Mouse (Mus musculus) fat pad, adult 2 months (tissue): Measurements from ENCODE around the gene Arhgef40.

Experiments
- DNase-seq: peaks from one replicate; pipeline ENCODE4 v3.0.0-alpha.2; 2011; ENCODE audit warnings: low read depth, low spot score; ENCODE audit errors: extremely low read depth

Arhgef40 gene

DNA sequence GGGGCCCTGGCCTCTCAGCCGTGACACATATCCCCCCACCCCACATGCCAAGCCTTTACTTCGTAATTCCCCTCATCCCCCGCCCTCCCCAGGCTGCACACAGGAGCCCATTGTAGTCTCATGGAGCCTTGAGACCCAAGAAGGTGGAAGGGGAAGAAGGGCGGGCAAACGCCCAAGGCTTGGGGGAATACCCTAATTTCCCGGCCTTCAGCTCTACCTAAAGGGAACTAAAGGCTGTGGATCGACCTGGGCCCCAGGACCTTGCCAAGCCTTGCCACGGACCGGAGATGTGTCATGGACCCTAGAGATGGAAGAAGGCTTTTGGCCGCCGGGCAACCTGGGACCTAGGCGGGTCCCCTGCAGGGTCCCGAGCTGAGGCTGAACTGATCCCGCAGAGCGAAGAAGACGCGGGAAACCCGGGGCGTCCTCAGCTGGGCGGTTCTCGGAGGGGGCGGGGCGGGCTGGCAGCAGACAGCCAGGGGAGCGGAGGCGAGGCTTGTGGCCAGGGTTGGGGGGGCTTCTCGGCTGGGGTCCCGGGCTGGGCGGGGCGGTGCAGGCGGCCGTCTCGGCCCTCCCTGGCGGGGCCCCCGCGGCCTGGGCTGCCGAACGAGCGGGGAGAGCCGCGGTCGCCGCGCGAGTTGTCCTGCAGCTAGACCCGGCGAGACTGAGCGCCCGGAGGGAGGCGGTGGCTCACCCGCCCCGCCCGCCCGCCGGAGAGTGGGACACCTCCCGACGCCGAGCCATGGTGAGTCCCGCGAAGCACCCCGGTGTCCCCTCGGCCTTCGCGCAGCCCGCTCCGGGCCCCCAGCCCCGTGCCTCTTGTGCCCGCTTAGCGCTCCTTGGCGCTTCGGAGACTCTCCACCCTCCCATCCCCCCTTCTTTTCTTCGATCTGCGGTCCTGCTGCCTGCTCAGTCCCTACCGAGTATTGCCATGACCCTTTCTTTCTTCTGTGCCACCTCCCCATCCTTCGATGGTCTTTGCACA lies at the start of gene Arhgef40:
TSS of gene Arhgef40 (plus strand) at position 473 of the 985 bp plus-strand sequence.
- DNase-seq, result no peak

DNA sequence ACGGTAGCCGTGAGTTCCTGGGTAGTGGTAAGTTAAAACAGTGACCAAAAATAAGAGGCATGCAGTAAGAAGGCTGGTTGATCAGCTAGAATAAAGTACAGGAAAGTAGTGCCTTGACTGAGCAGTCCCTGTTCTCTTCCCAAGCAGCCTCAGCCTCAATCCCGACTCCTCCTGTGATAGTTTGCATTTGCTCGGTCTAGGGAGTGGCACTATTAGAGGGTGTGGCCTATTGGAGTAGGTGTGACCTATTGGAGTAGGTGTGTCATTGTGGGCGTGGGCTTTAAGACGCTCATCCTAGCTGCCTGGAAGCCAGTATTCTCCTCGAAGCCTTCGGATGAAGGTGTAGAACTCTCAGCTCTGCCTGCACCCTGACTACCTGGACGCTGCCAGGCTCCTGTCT lies 45.5 kb upstream of the Arhgef40 start:
- DNase-seq, result no peak

DNA sequence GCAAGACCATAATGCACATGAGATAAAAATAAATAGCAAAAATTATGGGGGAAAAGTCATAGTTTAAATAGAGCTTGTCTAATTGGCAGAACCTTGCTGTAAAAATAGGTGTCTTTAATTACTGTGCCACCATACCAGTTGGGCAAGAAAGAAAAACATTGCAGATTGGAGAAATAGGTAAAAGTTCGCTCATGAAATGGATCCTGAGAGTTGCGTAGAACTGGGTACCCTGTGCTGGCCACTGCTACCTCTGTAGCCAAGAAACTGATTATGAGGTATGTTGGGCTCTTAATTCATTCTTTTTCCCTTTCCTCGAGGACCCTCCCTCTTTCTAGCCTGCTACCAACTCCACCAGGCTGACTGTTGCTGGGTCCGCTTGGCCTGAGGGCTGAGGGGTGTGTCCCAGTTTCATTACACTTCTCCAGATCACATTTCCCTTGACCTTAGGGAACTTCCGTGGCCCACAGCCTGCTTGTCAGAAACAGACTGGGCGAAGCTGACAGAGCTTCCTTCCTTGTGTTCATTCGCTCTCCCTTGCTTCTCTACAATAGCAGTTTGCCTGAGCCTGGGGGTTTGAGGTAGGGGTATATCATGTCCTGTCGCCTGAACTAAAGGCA lies 43.5 kb upstream of the Arhgef40 start:
- no peak for DNase-seq

DNA sequence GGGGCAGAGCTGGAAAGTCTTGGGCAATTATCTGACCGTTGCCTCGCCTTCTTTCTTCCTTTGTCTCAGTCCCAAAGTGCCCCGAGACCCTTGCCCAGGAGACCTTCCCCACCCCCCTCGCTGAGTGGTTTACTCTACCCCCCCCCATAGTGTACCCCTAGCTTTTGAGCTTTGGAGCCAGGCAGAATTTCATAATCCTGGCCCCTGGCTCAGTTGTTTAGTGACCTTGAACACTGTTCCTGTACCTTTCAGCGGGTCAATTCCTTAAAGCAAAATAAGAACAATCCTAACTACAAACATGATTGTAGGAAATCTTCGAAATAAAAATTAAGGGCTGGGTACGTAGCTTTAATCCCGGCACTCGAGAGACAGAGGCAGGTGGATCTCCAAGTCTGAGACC lies 42.9 kb upstream of the Arhgef40 start:
- no peak for DNase-seq

DNA sequence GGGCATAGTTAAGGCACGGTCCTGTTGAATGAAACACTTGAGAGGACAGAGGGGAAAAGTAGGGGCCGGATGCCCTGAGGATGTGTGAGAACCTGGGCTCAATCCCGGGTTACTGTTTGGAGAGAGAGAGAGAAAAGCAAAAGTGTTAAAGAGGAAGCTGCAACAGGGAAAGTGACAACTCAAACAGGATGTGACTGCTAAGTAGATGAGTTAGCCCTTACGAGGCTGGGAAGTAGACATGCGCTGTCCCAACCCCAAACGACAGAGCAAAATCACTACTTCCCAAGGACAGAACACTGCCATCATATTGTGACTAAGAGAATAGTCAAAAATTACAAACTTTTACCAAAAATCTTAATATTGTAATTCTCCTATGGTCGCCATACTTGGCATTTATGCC lies 42.3 kb upstream of the Arhgef40 start:
- no peak for DNase-seq

DNA sequence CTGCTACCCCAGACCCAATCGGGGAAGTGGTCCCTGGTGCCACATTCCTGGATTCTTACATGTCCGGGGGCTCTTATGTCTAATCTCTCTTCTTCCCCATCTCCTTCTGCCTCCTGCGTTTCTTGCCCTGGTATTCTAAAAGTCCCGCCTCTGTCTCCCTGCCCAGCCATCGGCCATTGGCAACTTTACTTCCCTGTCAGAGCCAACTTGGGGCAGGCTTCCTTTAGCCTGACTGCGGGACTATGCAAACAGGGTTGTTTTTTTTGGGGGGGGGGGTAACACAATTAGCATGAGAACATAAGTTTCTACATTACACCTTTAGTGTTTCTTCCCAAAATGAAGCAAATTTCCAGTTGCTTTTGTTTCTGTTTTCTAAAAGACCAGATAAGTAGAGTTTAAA lies 41.2 kb upstream of the Arhgef40 start:
- DNase-seq, result no peak

DNA sequence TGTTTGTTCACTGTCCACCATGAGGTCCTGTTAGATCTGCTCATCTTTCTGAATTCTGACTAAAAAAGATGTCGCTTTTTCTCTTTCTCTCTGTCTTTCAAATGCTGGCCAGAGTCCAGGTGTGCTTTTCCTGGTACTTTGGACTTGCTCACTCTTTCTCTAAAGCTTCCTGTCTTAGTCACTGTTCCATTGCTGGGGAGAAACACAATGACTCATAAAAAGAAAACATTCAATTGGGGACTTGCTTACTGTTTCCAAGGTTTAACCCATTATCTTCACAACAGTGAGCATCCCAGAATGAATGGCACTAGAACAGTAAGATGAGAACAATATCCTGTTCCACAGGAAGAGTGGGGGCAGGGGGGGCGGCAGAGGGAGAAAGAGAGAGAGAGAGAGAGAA lies 24.2 kb upstream of the Arhgef40 start:
- no peak for DNase-seq

DNA sequence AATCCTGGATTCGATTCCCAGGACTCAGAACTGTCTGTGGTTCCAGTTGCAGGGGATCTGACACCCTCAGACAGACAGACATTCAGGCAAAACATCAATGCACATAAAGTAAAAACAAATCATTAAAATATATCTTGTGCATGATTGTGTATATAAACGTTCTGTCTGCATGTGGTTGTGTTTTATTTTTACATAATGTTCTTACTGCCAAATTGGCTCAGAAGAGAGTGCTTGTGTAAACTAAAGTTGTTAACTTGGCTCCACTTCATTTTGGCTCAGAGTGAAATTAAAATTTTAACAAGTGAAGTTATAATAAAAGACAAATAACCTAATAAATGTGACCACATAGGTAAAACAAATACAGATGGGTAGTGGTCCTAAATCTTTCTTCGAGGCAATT lies 17.1 kb upstream of the Arhgef40 start:
- no peak for DNase-seq

DNA sequence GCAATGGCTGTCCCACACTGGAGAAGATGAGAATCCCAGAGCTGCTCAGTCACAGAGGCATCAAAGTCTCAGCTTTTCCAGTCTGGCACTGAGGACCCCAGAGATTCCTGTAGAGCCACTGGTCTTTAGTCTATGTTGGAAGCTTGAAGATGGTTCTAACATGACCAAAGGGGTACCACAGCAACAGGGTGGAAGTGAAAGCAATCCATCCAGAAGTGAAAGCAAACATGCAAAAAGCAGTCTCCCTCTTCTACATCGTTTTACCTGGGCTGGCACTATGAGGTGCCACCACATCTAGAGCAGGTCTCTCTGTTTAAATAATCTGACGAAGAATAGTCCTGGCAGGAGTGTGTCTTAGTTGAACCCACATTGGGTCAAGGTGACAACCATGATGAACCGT lies 5.3 kb upstream of the Arhgef40 start:
- no peak for DNase-seq

DNA sequence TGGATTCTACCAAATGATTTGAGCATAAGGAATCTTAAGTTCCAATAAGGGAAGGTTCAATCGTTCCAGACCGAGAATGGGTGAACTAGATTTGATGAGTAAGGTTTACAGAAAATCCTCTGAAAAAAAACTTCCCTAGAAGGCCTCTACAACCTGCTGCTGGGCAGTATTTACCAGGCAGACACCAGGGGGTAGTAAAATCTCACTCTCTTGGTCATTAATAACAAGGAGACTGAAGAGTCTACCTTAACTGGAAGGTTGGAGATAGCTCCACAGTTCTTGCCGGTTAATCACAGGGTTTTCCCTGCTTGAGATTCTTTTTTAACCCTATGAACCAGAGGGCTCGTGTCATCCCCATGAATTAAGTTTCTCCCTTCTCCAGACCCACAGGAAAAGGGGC lies 1.3 kb upstream of the Arhgef40 start:
- DNase-seq, result no peak

DNA sequence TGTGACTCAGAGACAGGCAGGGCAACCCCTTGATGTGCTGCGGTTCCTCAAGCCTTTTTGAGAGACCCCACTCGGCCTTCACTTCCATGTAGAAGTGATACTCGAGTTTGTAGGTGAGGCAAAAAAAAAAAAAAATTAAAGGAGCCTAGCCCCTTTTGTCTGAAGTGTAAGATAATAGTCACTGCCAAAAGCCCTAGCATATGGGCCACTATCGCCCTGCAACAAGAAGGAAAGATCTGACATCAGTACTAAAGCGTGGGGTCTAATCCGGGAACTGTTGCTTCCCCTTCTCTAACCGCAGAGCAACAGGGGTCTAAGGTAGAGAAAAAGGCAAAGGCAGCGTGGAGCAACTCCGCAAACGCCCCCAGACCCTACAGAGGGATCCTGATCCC lies 668 bp upstream of the Arhgef40 start:
- no peak for DNase-seq

DNA sequence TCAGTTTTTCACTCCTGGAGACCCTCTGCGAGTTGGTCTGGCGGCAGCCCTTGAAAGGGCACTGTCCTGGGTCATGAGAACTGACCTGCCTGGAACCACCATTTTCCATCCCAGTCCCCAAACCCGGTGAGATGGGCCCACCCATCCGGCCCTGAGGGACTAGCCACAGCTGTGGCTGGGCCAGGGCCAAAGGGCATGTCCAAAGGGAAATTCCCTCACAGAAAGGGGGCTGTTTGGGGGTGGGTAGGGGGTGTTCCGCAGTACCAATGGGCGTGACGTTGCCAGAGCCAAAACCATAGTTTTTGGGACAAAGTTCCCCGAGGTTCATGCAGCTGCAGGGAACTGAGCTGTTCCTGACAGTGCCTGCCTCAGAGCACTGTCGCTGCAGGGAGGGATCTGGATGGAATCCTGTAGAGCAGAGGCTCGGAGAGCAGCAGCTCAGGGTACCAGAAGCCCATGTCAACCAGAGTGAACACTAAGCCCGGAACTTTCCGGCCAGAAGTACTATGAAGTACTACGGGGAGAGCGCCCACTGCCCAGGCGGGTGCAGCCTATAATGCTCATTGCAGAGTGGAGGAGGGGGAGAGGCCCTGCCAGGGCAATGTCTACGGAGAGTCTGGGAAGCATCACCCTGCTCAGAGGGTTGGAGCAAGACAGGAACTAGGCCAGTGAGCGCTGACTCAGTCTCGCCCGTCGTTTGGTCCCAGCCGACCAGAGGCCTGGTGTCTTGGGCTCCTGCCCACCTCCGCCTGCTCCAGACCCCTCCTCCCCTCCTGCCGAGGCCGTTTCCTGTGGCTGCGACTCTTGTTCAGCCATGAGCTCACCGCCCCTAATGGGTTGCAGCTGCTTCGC lies 1.0 kb downstream of the Arhgef40 start:
- DNase-seq, result no peak

DNA sequence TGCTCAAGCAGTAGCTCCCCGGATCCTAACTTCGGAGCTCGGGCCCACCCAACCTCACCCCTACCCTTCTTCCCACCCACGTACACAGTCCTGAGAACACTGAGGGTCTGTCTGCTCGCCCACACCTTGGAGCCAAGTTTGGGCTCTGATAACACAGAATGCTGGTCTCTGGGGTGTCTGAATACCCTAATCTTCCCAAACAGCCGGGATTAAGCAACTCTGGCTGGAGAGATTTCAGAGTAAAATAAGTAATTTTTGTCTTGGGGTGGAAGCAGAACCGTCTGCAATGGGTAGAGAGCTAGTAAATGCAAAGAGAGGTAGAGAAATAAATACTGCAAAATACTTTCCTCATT lies 1.6 kb downstream of the Arhgef40 start:
- no peak for DNase-seq

DNA sequence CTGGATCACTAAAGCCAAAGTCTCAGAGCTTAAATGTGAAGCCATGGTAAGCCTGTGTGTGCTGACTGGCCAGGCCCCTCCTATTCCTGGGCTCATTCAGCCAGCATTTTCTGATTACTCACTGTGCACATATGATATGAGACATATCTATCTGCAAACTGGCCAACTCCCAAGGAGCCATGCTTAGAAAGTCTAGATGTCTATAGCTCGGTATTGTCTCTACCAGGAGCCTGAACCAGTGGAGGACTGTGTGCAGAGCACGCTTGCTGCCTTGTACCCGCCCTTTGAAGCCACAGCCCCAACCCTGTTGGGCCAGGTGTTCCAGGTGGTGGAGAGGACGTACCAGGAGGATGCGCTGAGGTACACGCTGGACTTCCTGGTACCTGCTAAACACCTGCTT lies 2.7 kb downstream of the Arhgef40 start:
- no peak for DNase-seq

DNA sequence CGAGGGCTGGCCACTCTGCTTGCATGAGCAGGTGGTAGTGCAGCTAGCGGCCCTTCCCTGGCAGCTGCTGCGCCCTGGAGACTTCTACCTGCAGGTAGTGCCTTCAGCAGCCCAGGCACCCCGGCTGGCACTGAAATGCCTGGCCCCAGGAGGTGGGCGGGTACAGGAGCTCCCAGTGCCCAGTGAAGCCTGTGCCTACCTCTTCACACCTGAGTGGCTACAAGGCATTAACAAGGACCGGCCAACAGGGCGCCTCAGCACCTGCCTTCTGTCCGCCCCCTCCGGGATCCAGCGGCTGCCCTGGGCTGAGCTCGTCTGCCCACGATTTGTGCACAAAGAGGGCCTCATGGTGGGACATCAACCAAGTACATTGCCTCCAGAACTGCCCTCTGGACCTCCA lies 4.2 kb downstream of the Arhgef40 start:
- no peak for DNase-seq

DNA sequence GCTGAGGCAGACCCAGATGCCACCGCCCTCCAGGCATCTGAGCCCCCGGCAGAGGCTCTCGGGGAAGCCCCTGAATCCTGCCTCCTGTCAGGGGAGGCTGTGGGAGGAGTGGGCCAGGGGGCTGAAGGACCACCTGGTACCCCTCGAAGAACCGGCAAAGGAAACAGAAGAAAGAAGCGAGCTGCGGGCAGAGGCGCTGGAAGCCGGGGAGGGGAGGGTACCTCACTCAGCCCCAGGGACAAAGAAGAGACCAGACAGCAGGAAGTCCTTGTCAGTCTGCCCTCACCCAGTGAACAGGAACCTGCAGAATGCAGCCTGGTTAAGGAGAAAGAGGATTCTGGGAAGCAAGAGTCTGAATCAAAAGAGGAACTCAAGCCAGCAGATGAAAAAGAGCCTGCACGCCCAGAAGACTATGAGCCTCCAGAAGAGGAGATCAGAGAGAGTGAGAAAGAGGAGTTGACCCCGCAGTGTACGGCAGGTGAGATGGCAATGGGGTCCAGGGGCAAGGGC lies 5.0 kb downstream of the Arhgef40 start:
- no peak for DNase-seq

DNA sequence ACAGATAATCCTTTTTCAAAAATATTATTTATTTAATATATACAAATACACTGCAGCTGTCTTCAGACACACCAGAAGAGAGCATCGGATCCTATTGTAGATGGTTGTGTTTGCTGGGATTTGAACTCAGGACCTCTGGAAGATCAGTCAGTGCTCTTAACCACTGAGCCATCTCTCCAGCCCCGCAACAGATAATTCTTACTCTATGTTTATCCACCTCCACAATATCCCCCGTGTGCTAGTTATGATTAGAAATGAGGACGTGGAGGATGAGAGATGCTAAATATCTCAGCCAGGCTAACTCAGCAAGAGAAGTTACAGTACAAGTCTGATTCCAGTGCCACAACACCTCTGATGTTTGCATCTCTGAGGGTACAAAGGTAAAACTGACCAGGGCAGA lies 9.9 kb downstream of the Arhgef40 start:
- DNase-seq, result no peak

DNA sequence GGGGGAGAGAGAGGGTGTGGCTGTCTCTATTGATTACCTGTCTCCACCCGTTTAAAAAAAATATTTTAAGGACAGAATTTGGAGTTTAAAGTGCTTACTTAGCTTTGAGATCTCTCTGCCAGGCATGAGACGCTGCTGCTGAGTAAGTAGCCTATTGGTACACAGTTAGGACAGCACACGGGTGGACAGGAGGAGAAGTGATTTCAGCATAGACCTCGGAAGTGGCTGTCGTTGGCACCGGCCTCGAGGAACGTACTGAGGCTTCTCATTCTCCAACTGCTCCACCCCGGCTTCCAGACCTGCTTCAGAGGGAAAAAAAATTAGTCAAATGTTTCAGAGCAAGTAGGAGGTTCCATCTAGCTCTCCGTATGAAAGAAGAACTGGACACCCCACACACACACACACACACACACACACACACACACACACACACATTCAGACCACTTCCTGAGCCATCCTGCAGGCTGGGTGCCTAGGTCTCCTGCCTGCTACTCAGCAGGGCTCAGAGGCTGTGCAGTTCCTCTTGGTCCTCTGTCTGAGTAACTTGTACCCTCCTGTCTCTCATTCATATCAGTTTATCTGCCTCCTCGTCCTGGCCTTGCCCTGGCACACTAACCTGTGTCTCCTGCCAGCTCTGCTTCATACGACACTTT lies 10.8 kb downstream of the Arhgef40 start:
- DNase-seq, result no peak

DNA sequence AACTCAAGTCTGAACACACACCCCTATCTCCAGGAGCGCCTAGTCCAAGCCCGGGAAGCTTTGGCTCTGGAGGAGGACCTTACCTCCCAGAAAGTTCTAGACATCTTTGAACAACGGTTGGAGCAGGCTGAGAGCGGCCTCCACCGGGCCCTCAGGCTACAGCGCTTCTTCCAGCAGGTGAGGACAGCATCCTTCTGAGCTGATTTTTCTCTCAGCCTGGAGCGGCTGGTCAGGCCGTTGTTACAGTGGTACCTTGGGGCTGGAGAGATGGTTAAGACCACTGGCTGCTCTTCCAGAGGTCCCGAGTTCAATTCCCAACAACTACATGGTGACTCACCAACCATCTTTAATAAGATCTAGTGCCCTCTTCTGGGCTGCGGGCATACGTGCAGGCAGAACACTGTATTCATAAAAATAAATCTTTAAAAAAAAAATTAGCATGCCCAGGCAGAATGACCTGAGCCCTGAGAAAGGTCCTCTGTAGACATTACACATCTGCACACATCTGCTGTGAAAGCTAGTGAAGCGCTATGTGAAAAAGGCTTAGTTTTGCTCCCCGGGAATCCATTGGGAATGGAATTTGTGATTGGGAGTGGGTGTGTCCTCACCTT lies 11.8 kb downstream of the Arhgef40 start:
- no peak for DNase-seq

DNA sequence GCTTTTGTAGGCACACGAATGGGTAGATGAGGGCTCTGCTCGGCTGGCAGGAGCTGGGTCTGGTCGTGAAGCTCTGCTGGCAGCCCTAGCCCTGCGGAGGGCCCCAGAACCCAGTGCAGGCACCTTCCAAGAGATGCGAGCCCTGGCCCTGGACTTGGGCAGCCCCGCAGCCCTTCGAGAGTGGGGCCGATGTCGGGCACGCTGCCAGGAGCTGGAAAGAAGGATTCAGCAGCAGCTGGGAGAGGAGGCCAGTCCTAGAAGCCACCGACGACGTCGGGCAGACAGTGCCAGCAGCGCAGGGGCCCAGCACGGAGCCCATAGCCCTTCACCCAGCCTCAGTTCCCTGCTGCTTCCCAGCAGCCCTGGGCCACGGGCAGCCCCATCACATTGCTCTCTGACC lies 12.3 kb downstream of the Arhgef40 start:
- no peak for DNase-seq

DNA sequence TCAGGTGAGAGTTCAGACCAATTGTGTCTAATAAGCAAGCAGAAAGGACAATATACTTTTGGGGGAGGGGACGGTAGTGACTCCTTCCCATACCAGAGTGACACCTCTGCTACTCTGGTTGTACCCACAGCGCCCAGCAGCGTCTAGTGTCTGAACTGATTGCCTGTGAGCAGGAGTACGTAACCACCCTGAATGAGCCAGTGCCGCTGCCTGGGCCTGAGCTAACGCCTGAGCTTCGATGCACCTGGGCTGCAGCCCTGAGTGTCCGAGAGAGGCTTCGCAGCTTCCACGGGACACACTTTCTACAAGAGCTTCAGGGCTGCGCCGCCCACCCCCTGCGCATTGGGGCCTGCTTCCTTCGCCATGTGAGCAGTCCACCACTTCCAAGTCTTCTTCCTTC lies 13.0 kb downstream of the Arhgef40 start:
- DNase-seq, result no peak
